Mouse (Mus musculus): ENCODE measurements at regions not wholly inside any gene's neighbourhood (a gene's known extent, or its start where the extent isn't known, plus 50 kb on each side); places are given as distances from the start of the nearest gene placed in this dataset.
A peak's percentile ranks its signal among the peaks of the same experiment; 100 is the strongest.

DNA sequence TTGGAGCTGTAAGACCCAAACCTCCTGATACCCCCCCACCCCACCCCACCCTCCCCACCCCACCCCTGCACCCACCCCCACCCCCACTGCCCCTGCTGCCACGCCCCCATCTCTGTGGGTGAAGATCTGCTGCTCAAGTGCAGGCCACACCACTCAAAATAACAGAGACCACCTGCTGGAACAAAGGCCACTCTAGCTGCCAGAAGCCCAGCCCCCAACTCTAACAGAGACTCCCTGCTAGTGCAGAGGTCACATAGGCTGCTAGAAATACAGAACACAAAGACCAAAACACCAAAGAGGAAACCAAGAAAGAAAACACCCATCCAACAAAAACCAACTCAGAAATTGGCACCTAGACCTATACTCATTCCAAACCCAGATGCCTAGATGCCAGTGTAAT lies 58.9 kb downstream of the Olfr267 start:
- H3K4me2 ChIP-seq (replicated peaks; ENCODE audit: low read depth): no peak overlapping the region
- no peaks in the 10 kb centered on the region for H3K4me1 ChIP-seq (replicated peaks; ENCODE audit: control insufficient read depth, insufficient read depth)
- H3K9me3 ChIP-seq (ENCODE audit: control insufficient read depth, low read length): no peaks in the 10 kb centered on the region
- H3K4me3 ChIP-seq (ENCODE audit: low read depth, low read length): no peak overlapping the region
- H3K36me3 ChIP-seq (ENCODE audit: control insufficient read depth, insufficient read depth, low read length): no peaks in the 10 kb centered on the region
- no peaks in the 10 kb centered on the region for H3K27me3 ChIP-seq (ENCODE audit: control insufficient read depth, insufficient read depth, low read length)
- no peak overlapping the region for H3K9ac ChIP-seq (ENCODE audit: low read length)
- no peak for ATAC-seq (ENCODE audit: low FRiP score, low TSS enrichment)
- no peak for TF ChIP-seq EP300 (optimal IDR thresholded peaks at IDR 0.05)
- TF ChIP-seq CTCF (IDR thresholded peaks at IDR 0.05; ENCODE audit: low read depth): no peak
- H3K27ac ChIP-seq (replicated peaks): no peak overlapping the region
- no peak for DNase-seq (ENCODE audit: low spot score)
- WGBS: 27% methylated on average over 1 of the region's 1 CpGs

DNA sequence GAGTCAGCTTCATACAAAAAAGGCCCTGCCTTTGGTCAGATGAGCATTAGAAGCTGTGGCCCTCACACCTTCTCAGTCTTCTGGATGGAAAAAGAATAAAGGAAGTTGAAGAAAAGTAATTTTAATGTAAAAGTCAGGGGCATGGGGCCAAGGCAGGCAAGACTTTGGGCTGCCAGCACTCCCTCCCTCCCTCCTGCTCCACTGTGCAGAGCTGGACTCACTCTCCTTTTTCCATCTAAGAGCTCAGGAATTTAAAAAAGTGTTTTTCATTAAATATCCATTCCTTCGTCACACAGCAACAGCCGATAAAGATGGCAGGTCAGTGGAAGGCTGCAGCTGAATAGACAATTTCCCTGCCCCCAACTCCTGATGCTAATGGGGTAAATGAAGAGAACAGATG lies 61.1 kb downstream of the Olfr267 start:
- no peak overlapping the region for H3K4me2 ChIP-seq (replicated peaks; ENCODE audit: low read depth)
- no peak overlapping the region for H3K9ac ChIP-seq (ENCODE audit: low read length)
- 43% methylated on average over 2 of the region's 2 CpGs for WGBS
- no peaks in the 10 kb centered on the region for H3K9me3 ChIP-seq (ENCODE audit: control insufficient read depth, low read length)
- no peak for ATAC-seq (ENCODE audit: low FRiP score, low TSS enrichment)
- no peaks in the 10 kb centered on the region for H3K36me3 ChIP-seq (ENCODE audit: control insufficient read depth, insufficient read depth, low read length)
- H3K27me3 ChIP-seq (ENCODE audit: control insufficient read depth, insufficient read depth, low read length): no peaks in the 10 kb centered on the region
- no peaks in the 10 kb centered on the region for H3K4me1 ChIP-seq (replicated peaks; ENCODE audit: control insufficient read depth, insufficient read depth)
- no peak overlapping the region for H3K27ac ChIP-seq (replicated peaks)
- no peak overlapping the region for H3K4me3 ChIP-seq (ENCODE audit: low read depth, low read length)
- DNase-seq (ENCODE audit: low spot score): no peak
- TF ChIP-seq EP300 (optimal IDR thresholded peaks at IDR 0.05) (no peak), CTCF (IDR thresholded peaks at IDR 0.05; ENCODE audit: low read depth) (no peak)

DNA sequence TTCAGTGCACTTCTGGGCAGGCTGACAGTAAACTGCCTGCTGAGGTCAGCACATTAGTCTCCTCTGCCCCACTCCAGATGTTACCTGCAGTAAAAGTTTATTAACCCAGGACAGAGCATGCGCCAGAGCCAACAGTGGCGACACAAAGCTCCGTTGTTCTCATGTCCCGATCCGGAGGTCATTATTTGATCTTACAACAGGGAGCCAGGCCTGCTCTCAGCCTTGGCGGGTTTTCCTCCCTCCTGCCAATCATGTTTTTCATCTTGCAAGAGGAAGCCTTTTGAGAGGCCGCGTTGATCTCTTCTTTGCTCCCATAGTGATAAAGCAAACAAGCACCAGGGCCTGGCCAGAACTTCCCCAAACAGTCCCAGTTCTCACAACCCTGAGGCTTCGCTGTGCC lies 64.7 kb downstream of the Olfr267 start:
- H3K36me3 ChIP-seq (ENCODE audit: control insufficient read depth, insufficient read depth, low read length): no peaks in the 10 kb centered on the region
- H3K9ac ChIP-seq (ENCODE audit: low read length): no peak overlapping the region
- DNase-seq (ENCODE audit: low spot score): peak; percentile 43
- no peak overlapping the region for H3K27ac ChIP-seq (replicated peaks)
- ATAC-seq (ENCODE audit: low FRiP score, low TSS enrichment): peak; percentile 65
- no peaks in the 10 kb centered on the region for H3K4me1 ChIP-seq (replicated peaks; ENCODE audit: control insufficient read depth, insufficient read depth)
- TF ChIP-seq EP300 (optimal IDR thresholded peaks at IDR 0.05) (no peak), CTCF (IDR thresholded peaks at IDR 0.05; ENCODE audit: low read depth) (no peak)
- H3K4me3 ChIP-seq (ENCODE audit: low read depth, low read length): no peak overlapping the region
- H3K4me2 ChIP-seq (replicated peaks; ENCODE audit: low read depth): no peak overlapping the region
- 23% methylated on average over 9 of the region's 9 CpGs for WGBS
- H3K9me3 ChIP-seq (ENCODE audit: control insufficient read depth, low read length): no peaks in the 10 kb centered on the region
- no peaks in the 10 kb centered on the region for H3K27me3 ChIP-seq (ENCODE audit: control insufficient read depth, insufficient read depth, low read length)

DNA sequence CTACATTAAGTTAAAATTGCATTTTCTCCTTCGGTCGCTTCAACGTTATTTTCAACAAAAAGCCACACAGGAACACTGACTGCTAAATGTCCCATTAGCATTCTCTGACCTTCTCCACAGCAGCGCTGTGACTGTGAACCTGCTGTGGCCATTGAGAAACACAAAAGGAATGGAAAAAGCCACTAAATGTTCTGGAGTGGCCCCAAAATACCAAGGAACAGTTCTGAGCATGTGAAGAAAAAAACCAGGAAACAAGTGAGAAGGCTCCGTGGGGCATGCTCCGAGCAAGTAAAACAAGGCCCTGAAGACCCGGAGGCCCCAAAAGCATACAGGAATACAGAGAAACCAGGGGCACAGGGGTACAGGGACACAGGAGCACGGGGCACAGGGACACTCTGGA lies 66.8 kb downstream of the Olfr267 start:
- Histone ChIP-seq H3K36me3 (ENCODE audit: control insufficient read depth, insufficient read depth, low read length) (no peaks in the 10 kb centered on the region), H3K27me3 (ENCODE audit: control insufficient read depth, insufficient read depth, low read length) (no peaks in the 10 kb centered on the region), H3K4me2 (replicated peaks; ENCODE audit: low read depth) (no peak overlapping the region), H3K27ac (replicated peaks) (no peak overlapping the region), H3K9ac (ENCODE audit: low read length) (no peak overlapping the region), H3K4me1 (replicated peaks; ENCODE audit: control insufficient read depth, insufficient read depth) (no peaks in the 10 kb centered on the region), H3K4me3 (ENCODE audit: low read depth, low read length) (no peak overlapping the region), H3K9me3 (ENCODE audit: control insufficient read depth, low read length) (no peaks in the 10 kb centered on the region)
- TF ChIP-seq CTCF (IDR thresholded peaks at IDR 0.05; ENCODE audit: low read depth): no peak
- TF ChIP-seq EP300 (optimal IDR thresholded peaks at IDR 0.05): no peak
- WGBS: 85% methylated on average over 8 of the region's 8 CpGs
- no peak for DNase-seq (ENCODE audit: low spot score)
- ATAC-seq (ENCODE audit: low FRiP score, low TSS enrichment): no peak

DNA sequence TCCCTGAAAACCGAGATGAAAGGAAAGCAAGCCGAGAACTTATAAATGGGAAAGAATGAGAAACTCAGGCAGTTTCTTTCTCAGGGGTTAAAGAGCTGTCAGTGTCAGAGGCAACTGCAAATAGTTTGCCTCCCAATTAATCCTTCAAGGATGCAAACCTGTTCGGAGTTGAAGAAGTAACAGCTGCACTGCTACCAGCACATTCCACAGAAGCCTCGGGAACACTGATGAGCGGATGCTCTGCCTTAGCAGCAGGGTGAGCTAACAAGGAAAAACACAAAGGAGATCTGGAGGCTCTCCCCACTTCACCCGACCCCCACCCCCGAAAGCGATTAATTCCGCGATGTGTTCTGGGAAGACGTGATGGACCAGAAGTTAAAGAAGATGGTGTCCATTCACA lies 71.1 kb downstream of the Olfr267 start:
- Histone ChIP-seq H3K36me3 (ENCODE audit: control insufficient read depth, insufficient read depth, low read length) (no peaks in the 10 kb centered on the region), H3K9ac (ENCODE audit: low read length) (no peak overlapping the region), H3K4me1 (replicated peaks; ENCODE audit: control insufficient read depth, insufficient read depth) (peaks cover 2% of the 10 kb centered on the region; the same call in 1 of the 2 replicates), H3K27ac (replicated peaks) (no peak overlapping the region), H3K27me3 (ENCODE audit: control insufficient read depth, insufficient read depth, low read length) (no peaks in the 10 kb centered on the region), H3K9me3 (ENCODE audit: control insufficient read depth, low read length) (no peaks in the 10 kb centered on the region), H3K4me2 (replicated peaks; ENCODE audit: low read depth) (no peak overlapping the region), H3K4me3 (ENCODE audit: low read depth, low read length) (no peak overlapping the region)
- WGBS: 52% methylated on average over 11 of the region's 11 CpGs
- TF ChIP-seq CTCF (IDR thresholded peaks at IDR 0.05; ENCODE audit: low read depth) (no peak), EP300 (optimal IDR thresholded peaks at IDR 0.05) (no peak)
- ATAC-seq (ENCODE audit: low FRiP score, low TSS enrichment) (no peak), DNase-seq (ENCODE audit: low spot score) (no peak)

DNA sequence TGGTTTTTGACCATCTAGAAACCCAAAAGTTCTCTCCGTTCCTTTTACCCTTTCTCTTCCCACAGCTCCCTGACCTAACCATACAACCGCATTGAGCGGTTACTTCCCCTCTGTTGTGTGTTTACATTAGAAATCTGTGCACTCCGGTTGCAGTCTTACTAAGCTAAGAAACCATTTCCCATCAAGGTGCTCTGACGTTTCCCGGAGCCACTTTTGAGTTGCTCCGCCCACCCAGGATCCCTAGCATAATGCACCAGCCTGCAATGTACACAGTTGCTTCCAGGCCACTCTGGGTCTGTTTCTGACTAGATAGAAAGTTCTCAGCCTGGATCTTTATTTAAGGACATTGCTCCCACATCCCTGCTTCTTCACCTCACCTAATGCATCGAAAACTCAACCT lies 71.7 kb downstream of the Olfr267 start:
- no peaks in the 10 kb centered on the region for H3K36me3 ChIP-seq (ENCODE audit: control insufficient read depth, insufficient read depth, low read length)
- DNase-seq (ENCODE audit: low spot score) (peak; percentile 31), ATAC-seq (ENCODE audit: low FRiP score, low TSS enrichment) (no peak; the same call in 1 of the 2 replicates)
- no peak overlapping the region for H3K4me3 ChIP-seq (ENCODE audit: low read depth, low read length)
- no peak overlapping the region for H3K27ac ChIP-seq (replicated peaks)
- H3K4me2 ChIP-seq (replicated peaks; ENCODE audit: low read depth): no peak overlapping the region
- TF ChIP-seq EP300 (optimal IDR thresholded peaks at IDR 0.05) (no peak), CTCF (IDR thresholded peaks at IDR 0.05; ENCODE audit: low read depth) (no peak)
- no peaks in the 10 kb centered on the region for H3K27me3 ChIP-seq (ENCODE audit: control insufficient read depth, insufficient read depth, low read length)
- no peak overlapping the region for H3K9ac ChIP-seq (ENCODE audit: low read length)
- 52% methylated on average over 8 of the region's 8 CpGs for WGBS
- H3K9me3 ChIP-seq (ENCODE audit: control insufficient read depth, low read length): no peaks in the 10 kb centered on the region
- H3K4me1 ChIP-seq (replicated peaks; ENCODE audit: control insufficient read depth, insufficient read depth): peaks cover 2% of the 10 kb centered on the region; the same call in 1 of the 2 replicates

Measured in stomach, postnatal 0 days (tissue).